Mouse (Mus musculus) hematopoietic multipotent progenitor cell, adult 10-12 weeks (in vitro differentiated cells): Measurements from ENCODE around the gene Ppm1e. TPM values are rescaled to one million over a fixed set of nuclear protein-coding genes. Genes with fewer than 3 reads are reported as not detected.

Experiments used
- polyA plus RNA-seq: library from polyadenylated mRNA; stranded (reverse); fragments of >175 nt; gene quantifications from 2 replicates; pipeline ENCODE4 v1.2.3, GENCODE M21; 2012; ENCODE audit warnings: low replicate concordance

The Ppm1e gene
- 2.1 and 7.2 TPM in 2 replicates for polyA plus RNA-seq

GRCm38 (mm10) chr11:87358331-87359261 is at the start of gene Ppm1e:
Gene Ppm1e, minus strand, starts transcription at chr11:87359023.

GRCm38 (mm10) chr11:87404876-87405275 is 46.1 kb upstream of the Ppm1e start, which contains the start of the genes Rad51c and Tex14:
Gene Rad51c, minus strand, starts transcription at chr11:87404954.
Gene Tex14, plus strand, starts transcription at chr11:87405065.

Other genes starting within 250 kb of the Ppm1e start
- gene Ska2, start 249.8 kb downstream of the Ppm1e start, polyA plus RNA-seq: 0.20 and 1.1 TPM in 2 replicates
- gene Trim37, start 231.9 kb downstream of the Ppm1e start, polyA plus RNA-seq: 4.1 and 6.1 TPM in 2 replicates
- gene Rad51c, start 45.9 kb upstream of the Ppm1e start, polyA plus RNA-seq: 0.79 and 0.84 TPM in 2 replicates
- 0.17 and 0.43 TPM in 2 replicates for gene Tex14, start 46.0 kb upstream of the Ppm1e start, polyA plus RNA-seq
- gene Gm11492, start 207.6 kb upstream of the Ppm1e start, polyA plus RNA-seq: not detected in 2 replicates
- gene Sept4, start 209.9 kb upstream of the Ppm1e start, polyA plus RNA-seq: 0.97 and 1.3 TPM in 2 replicates
- 22.3 and 42.2 TPM in 2 replicates for gene Mtmr4, start 233.1 kb upstream of the Ppm1e start, polyA plus RNA-seq